Mouse (Mus musculus): ENCODE results near the gene Tars2.

- TF ChIP-seq CTCF (IDR thresholded peaks at IDR 0.05; ENCODE audit: low read depth, low read length) (no peak), POLR2A (IDR thresholded peaks at IDR 0.05; ENCODE audit: extremely low read depth, insufficient read depth, low read length) (no peak)
Observed at GRCm38 (mm10) chr3:95760656-95761055, 650 bp upstream of the Tars2 start.

All from liver, adult 2 months (tissue).